Mouse (Mus musculus): ENCODE measurements at regions not wholly inside any gene's neighbourhood (a gene's known extent, or its start where the extent isn't known, plus 50 kb on each side); places are given as distances from the start of the nearest gene placed in this dataset.

DNA sequence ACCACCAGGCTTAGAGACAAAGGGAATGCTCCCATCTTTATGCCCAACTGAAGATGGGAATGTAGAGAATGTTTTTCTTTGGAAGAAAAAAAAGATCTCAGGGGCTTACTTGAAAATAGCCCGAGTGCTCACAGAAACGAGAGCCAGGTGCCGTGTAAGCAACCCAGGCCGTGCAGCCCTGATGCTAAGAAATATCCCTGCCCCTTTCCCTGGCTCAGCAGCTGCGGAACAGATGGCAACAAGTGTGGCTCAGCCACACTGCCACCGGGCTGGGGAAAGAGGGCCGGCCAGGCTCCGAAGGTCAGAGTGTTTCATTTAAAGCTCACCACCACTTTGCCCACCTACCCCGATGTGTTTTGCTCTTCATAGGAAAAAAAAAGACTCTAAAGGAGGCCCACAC is 205.7 kb upstream of the Kbtbd8 start:
- Histone ChIP-seq H3K27me3 (ENCODE audit: control insufficient read depth, insufficient read depth, insufficient read length) (no peaks in the 10 kb centered on the region), H3K4me3 (ENCODE audit: insufficient read depth, poor library complexity, severe bottlenecking) (no peak overlapping the region), H3K79me2 (ENCODE audit: control insufficient read depth, insufficient read depth) (no peaks in the 10 kb centered on the region), H3ac (ENCODE audit: control insufficient read depth, insufficient read length, low read depth) (no peak overlapping the region), H3K36me3 (ENCODE audit: control insufficient read depth, insufficient read depth) (no peaks in the 10 kb centered on the region), H3K79me3 (ENCODE audit: low read depth) (no peaks in the 10 kb centered on the region)
- TF ChIP-seq MYOD1 (IDR thresholded peaks at IDR 0.05; ENCODE audit: control insufficient read depth, insufficient read length, low read depth) = no peak

DNA sequence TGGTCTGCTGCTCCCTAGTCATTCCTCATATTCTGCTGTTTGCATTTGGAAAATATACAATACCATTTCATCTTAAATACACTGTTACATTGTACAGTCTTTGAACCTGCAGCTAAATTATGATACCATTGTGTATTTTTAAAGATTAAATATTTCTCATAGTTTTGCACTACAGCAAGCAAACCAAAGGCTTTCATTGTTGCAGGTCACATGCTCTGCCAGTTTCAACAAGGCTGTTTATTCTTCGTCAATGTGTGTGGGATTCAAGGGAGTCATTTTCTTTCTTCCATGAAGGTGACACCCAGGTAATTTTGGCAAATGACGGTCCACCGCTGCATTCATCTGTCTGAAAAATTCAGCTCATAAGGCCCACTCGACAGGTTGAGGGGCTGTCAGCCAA is 200.9 kb upstream of the Lrig1 start:
- no peaks in the 10 kb centered on the region for H3K27me3 ChIP-seq (ENCODE audit: control insufficient read depth, insufficient read depth, insufficient read length)
- H3K36me3 ChIP-seq (ENCODE audit: control insufficient read depth, insufficient read depth) = no peaks in the 10 kb centered on the region
- H3ac ChIP-seq (ENCODE audit: control insufficient read depth, insufficient read length, low read depth) = no peak overlapping the region
- H3K79me2 ChIP-seq (ENCODE audit: control insufficient read depth, insufficient read depth) = no peaks in the 10 kb centered on the region
- no peak for TF ChIP-seq MYOD1 (IDR thresholded peaks at IDR 0.05; ENCODE audit: control insufficient read depth, insufficient read length, low read depth)
- TF ChIP-seq USF1 (IDR thresholded peaks at IDR 0.05; ENCODE audit: low read depth) = no peak
- TF ChIP-seq MYOG (IDR thresholded peaks at IDR 0.05; ENCODE audit: control insufficient read depth, extremely low read depth, insufficient read length) = no peak
- no peak for TF ChIP-seq FOSL1 (IDR thresholded peaks at IDR 0.05; ENCODE audit: insufficient read depth, low read length, poor library complexity, severe bottlenecking)
- TF ChIP-seq CEBPB (IDR thresholded peaks at IDR 0.05; ENCODE audit: low read depth) = no peak
- no peak for TF ChIP-seq MAX (IDR thresholded peaks at IDR 0.05)
- TF ChIP-seq CTCF (IDR thresholded peaks at IDR 0.05; ENCODE audit: control insufficient read depth, insufficient read depth, insufficient read length) = no peak
- no peak overlapping the region for H3K4me3 ChIP-seq (ENCODE audit: insufficient read depth, poor library complexity, severe bottlenecking)
- no peaks in the 10 kb centered on the region for H3K79me3 ChIP-seq (ENCODE audit: low read depth)

DNA sequence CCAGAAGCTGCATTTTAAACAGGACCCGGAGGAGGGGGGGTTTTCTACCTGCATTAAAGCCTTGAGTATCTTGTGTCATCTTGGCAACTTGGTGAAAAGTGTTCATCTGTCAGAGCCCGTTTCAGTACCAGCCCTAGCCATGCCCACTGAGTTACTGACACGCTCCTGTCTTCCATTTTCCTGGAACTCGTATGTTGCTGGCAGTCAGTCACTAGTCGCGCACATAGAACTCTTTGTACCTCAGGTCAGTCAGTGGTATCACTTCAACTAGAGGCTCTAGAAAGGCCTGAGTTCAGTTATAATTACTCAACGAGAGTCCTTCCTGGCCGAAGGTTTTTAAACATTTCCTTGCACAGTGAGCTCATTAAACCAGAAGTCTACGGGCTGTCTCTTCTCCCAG is 198.9 kb upstream of the Lrig1 start:
- no peaks in the 10 kb centered on the region for H3K36me3 ChIP-seq (ENCODE audit: control insufficient read depth, insufficient read depth)
- no peaks in the 10 kb centered on the region for H3K79me2 ChIP-seq (ENCODE audit: control insufficient read depth, insufficient read depth)
- no peak overlapping the region for H3ac ChIP-seq (ENCODE audit: control insufficient read depth, insufficient read length, low read depth)
- H3K4me3 ChIP-seq (ENCODE audit: insufficient read depth, poor library complexity, severe bottlenecking) = no peak overlapping the region
- H3K27me3 ChIP-seq (ENCODE audit: control insufficient read depth, insufficient read depth, insufficient read length) = no peaks in the 10 kb centered on the region
- H3K79me3 ChIP-seq (ENCODE audit: low read depth) = no peaks in the 10 kb centered on the region
- no peak for TF ChIP-seq USF1 (IDR thresholded peaks at IDR 0.05; ENCODE audit: low read depth)
- no peak for TF ChIP-seq CTCF (IDR thresholded peaks at IDR 0.05; ENCODE audit: control insufficient read depth, insufficient read depth, insufficient read length)
- TF ChIP-seq MYOG (IDR thresholded peaks at IDR 0.05; ENCODE audit: control insufficient read depth, extremely low read depth, insufficient read length) = no peak
- TF ChIP-seq MYOD1 (IDR thresholded peaks at IDR 0.05; ENCODE audit: control insufficient read depth, insufficient read length, low read depth) = no peak
- no peak for TF ChIP-seq FOSL1 (IDR thresholded peaks at IDR 0.05; ENCODE audit: insufficient read depth, low read length, poor library complexity, severe bottlenecking)
- TF ChIP-seq MAX (IDR thresholded peaks at IDR 0.05) = no peak
- no peak for TF ChIP-seq CEBPB (IDR thresholded peaks at IDR 0.05; ENCODE audit: low read depth)

DNA sequence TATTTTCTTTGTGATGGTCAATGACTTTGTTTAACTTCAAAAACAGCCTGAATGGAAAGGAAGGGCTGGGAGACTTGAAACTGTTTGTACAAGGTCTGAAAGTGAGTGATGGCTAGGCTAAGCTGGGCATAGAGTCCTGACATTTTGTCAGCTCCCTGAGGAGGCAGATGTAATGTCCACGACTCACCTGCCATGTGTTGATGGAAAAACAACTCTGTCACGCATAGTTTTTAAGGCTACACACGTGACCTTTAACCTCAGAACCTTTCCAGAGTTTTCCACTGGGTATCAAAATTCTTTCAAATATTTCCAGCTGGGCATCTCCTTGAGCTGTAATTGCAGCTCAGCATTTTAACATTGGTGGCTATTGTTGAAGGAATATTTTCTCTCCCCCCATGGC is 190.2 kb upstream of the Lrig1 start:
- Histone ChIP-seq H3K36me3 (ENCODE audit: control insufficient read depth, insufficient read depth) (no peaks in the 10 kb centered on the region), H3K27me3 (ENCODE audit: control insufficient read depth, insufficient read depth, insufficient read length) (no peaks in the 10 kb centered on the region), H3ac (ENCODE audit: control insufficient read depth, insufficient read length, low read depth) (no peak overlapping the region), H3K79me3 (ENCODE audit: low read depth) (no peaks in the 10 kb centered on the region), H3K4me3 (ENCODE audit: insufficient read depth, poor library complexity, severe bottlenecking) (no peak overlapping the region), H3K79me2 (ENCODE audit: control insufficient read depth, insufficient read depth) (no peaks in the 10 kb centered on the region)
- TF ChIP-seq USF1 (IDR thresholded peaks at IDR 0.05; ENCODE audit: low read depth) (no peak), MYOD1 (IDR thresholded peaks at IDR 0.05; ENCODE audit: control insufficient read depth, insufficient read length, low read depth) (no peak)

DNA sequence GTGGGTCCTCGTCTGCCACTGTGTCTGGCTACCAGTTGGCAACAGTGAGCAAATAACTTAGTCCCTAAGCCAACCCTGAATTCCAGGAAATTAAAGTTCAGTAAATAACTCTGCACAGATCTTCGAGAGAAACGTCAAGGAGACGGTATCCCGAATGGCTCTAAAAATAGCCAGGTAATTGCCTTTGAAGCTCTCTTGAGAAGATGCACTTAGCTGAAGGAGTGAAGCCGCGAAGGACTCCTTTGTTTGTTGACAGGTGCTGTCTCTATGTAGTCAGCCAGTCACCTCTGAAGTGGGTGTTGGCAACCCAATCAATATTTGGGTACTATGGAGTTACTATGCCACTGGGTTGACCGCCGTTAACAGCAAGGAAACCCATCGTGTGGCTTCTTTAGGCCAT is 189.3 kb upstream of the Lrig1 start:
- Histone ChIP-seq H3K36me3 (ENCODE audit: control insufficient read depth, insufficient read depth) (no peaks in the 10 kb centered on the region), H3K4me3 (ENCODE audit: insufficient read depth, poor library complexity, severe bottlenecking) (no peak overlapping the region), H3K79me2 (ENCODE audit: control insufficient read depth, insufficient read depth) (no peaks in the 10 kb centered on the region), H3ac (ENCODE audit: control insufficient read depth, insufficient read length, low read depth) (no peak overlapping the region), H3K27me3 (ENCODE audit: control insufficient read depth, insufficient read depth, insufficient read length) (no peaks in the 10 kb centered on the region), H3K79me3 (ENCODE audit: low read depth) (no peaks in the 10 kb centered on the region)
- TF ChIP-seq FOSL1 (IDR thresholded peaks at IDR 0.05; ENCODE audit: insufficient read depth, low read length, poor library complexity, severe bottlenecking) (no peak), MYOD1 (IDR thresholded peaks at IDR 0.05; ENCODE audit: control insufficient read depth, insufficient read length, low read depth) (no peak), CTCF (IDR thresholded peaks at IDR 0.05; ENCODE audit: control insufficient read depth, insufficient read depth, insufficient read length) (no peak), MAX (IDR thresholded peaks at IDR 0.05) (no peak), CEBPB (IDR thresholded peaks at IDR 0.05; ENCODE audit: low read depth) (no peak), USF1 (IDR thresholded peaks at IDR 0.05; ENCODE audit: low read depth) (no peak), MYOG (IDR thresholded peaks at IDR 0.05; ENCODE audit: control insufficient read depth, extremely low read depth, insufficient read length) (no peak)

DNA sequence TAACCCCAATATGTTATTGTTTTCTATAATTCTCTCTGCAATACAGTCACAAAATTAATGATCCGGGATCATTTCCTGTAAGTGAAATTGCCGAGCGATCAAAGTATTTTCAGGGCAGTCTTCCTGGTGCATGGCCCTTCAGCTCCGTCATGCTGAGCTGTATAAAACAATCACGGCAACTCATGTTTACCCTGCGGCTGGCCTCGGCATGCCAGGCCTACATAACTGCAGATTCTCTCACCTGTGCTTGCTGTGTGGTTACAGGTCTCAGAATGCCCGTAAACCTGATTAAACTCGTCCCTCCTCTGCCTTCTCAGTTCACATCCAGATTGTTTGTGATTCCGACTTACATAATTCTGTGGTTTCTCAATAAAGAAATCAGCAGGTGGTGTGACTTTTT is 181.2 kb upstream of the Lrig1 start:
- Histone ChIP-seq H3K79me2 (ENCODE audit: control insufficient read depth, insufficient read depth) (no peaks in the 10 kb centered on the region), H3K36me3 (ENCODE audit: control insufficient read depth, insufficient read depth) (no peaks in the 10 kb centered on the region), H3K27me3 (ENCODE audit: control insufficient read depth, insufficient read depth, insufficient read length) (peaks cover 6% of the 10 kb centered on the region), H3K4me3 (ENCODE audit: insufficient read depth, poor library complexity, severe bottlenecking) (no peak overlapping the region), H3ac (ENCODE audit: control insufficient read depth, insufficient read length, low read depth) (no peak overlapping the region), H3K79me3 (ENCODE audit: low read depth) (no peaks in the 10 kb centered on the region)
- TF ChIP-seq MYOD1 (IDR thresholded peaks at IDR 0.05; ENCODE audit: control insufficient read depth, insufficient read length, low read depth) (no peak), USF1 (IDR thresholded peaks at IDR 0.05; ENCODE audit: low read depth) (no peak), FOSL1 (IDR thresholded peaks at IDR 0.05; ENCODE audit: insufficient read depth, low read length, poor library complexity, severe bottlenecking) (no peak), CEBPB (IDR thresholded peaks at IDR 0.05; ENCODE audit: low read depth) (no peak), CTCF (IDR thresholded peaks at IDR 0.05; ENCODE audit: control insufficient read depth, insufficient read depth, insufficient read length) (no peak)
